Mouse (Mus musculus): ENCODE measurements at regions not wholly inside any gene's neighbourhood (a gene's known extent, or its start where the extent isn't known, plus 50 kb on each side); places are given as distances from the start of the nearest gene placed in this dataset.

GRCm38 (mm10) chr12:106173211-106173610 is 163.2 kb downstream of the Vrk1 start:
- no peak overlapping the region for H3K27ac ChIP-seq
- H3K36me3 ChIP-seq = no peaks in the 10 kb centered on the region
- 33% methylated on average over 8 of the region's 8 CpGs for WGBS
- H3K9ac ChIP-seq = no peak overlapping the region
- no peak overlapping the region for H3K4me3 ChIP-seq
- H3K4me2 ChIP-seq = no peak overlapping the region
- no peak for ATAC-seq (ENCODE audit: insufficient number of reproducible peaks, insufficient read depth, low FRiP score, low TSS enrichment, low read depth)
- H3K27me3 ChIP-seq = peaks cover 51% of the 10 kb centered on the region
- no peaks in the 10 kb centered on the region for H3K9me3 ChIP-seq
- H3K4me1 ChIP-seq = peaks cover 22% of the 10 kb centered on the region

DNA sequence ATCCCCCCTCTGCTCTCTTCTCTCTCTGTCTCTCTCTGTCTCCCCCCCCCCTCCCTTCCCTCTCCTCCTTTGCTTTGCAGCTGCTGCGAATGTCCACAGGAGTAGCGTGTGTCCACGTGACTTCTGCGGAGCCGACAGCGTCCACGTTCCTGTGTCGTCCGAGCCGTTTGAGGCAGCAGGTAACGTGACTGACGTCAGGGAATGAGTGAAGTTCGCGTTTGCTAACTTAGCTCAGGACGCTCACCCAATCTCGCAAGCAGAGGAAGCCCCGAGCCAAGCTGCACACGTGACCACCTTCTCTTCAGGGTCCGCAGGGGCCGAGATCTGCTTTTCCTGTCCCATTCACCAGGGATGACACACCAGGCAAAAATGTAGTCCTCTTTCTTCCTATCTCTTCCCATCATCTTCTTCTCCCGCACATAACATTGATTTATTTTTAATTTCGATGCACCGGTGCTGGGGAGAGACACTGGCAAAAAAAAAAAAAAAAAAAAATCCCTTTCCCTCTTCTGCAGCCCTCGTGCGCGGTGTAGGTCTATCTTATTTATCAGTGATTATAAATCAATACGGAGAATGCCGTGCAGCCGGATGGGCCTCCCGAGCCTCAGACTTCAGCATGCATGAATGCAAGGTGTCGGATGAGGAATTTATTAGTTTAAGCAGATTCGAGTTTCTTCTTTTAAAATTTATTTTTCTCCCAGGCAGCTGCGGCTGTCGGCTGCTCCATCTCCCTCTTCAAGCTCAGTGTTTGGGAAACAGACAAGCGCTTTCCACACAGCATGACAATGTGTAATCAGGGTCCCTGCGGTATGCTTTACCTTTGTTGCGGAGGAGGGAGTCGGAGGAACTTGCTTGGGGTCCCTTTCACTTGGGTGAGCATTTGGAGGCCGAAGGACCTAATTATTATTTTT is 164.3 kb downstream of the Vrk1 start:
- peak overlapping the region; percentile 88 for H3K4me2 ChIP-seq
- H3K4me1 ChIP-seq = peaks cover 22% of the 10 kb centered on the region
- under 1% methylated on average over 39 of the region's 39 CpGs for WGBS
- H3K9ac ChIP-seq = peak overlapping the region; percentile 54
- no peaks in the 10 kb centered on the region for H3K36me3 ChIP-seq
- no peaks in the 10 kb centered on the region for H3K9me3 ChIP-seq
- H3K4me3 ChIP-seq = peak overlapping the region; percentile 46
- no peak overlapping the region for H3K27ac ChIP-seq
- ATAC-seq (ENCODE audit: insufficient number of reproducible peaks, insufficient read depth, low FRiP score, low TSS enrichment, low read depth) = no peak; the same call in 1 of the 2 replicates
- peaks cover 51% of the 10 kb centered on the region for H3K27me3 ChIP-seq

- H3K36me3 ChIP-seq = no peaks in the 10 kb centered on the region
- no peak for ATAC-seq (ENCODE audit: insufficient number of reproducible peaks, insufficient read depth, low FRiP score, low TSS enrichment, low read depth)
- H3K4me3 ChIP-seq = peak overlapping the region; percentile 46
- 3% methylated on average over 27 of the region's 27 CpGs for WGBS
- peaks cover 51% of the 10 kb centered on the region for H3K27me3 ChIP-seq
- H3K4me2 ChIP-seq = peak overlapping the region; percentile 88
- no peak overlapping the region for H3K27ac ChIP-seq
- peaks cover 22% of the 10 kb centered on the region for H3K4me1 ChIP-seq
- no peak overlapping the region for H3K9ac ChIP-seq
- H3K9me3 ChIP-seq = no peaks in the 10 kb centered on the region
Observed at GRCm38 (mm10) chr12:106174981-106175700, 165.1 kb downstream of the Vrk1 start.

- no peak overlapping the region for H3K4me2 ChIP-seq
- H3K4me1 ChIP-seq = peaks cover 22% of the 10 kb centered on the region
- WGBS = 75% methylated on average over 4 of the region's 4 CpGs
- no peak overlapping the region for H3K9ac ChIP-seq
- peaks cover 40% of the 10 kb centered on the region for H3K27me3 ChIP-seq
- no peaks in the 10 kb centered on the region for H3K36me3 ChIP-seq
- no peak for ATAC-seq (ENCODE audit: insufficient number of reproducible peaks, insufficient read depth, low FRiP score, low TSS enrichment, low read depth)
- H3K9me3 ChIP-seq = no peaks in the 10 kb centered on the region
- H3K27ac ChIP-seq = no peak overlapping the region
- H3K4me3 ChIP-seq = no peak overlapping the region
Observed at GRCm38 (mm10) chr12:106177302-106177701, 167.3 kb downstream of the Vrk1 start.

GRCm38 (mm10) chr12:106177861-106178260 is 167.8 kb downstream of the Vrk1 start:
- WGBS = 75% methylated on average over 3 of the region's 3 CpGs
- no peaks in the 10 kb centered on the region for H3K36me3 ChIP-seq
- no peak overlapping the region for H3K27ac ChIP-seq
- H3K27me3 ChIP-seq = peaks cover 34% of the 10 kb centered on the region
- H3K4me1 ChIP-seq = peaks cover 22% of the 10 kb centered on the region
- H3K9me3 ChIP-seq = no peaks in the 10 kb centered on the region
- no peak overlapping the region for H3K4me2 ChIP-seq
- H3K4me3 ChIP-seq = no peak overlapping the region
- H3K9ac ChIP-seq = no peak overlapping the region
- no peak for ATAC-seq (ENCODE audit: insufficient number of reproducible peaks, insufficient read depth, low FRiP score, low TSS enrichment, low read depth)

- Histone ChIP-seq H3K9ac (no peak overlapping the region), H3K36me3 (no peaks in the 10 kb centered on the region), H3K27ac (no peak overlapping the region), H3K9me3 (no peaks in the 10 kb centered on the region), H3K4me2 (no peak overlapping the region), H3K27me3 (peaks cover 26% of the 10 kb centered on the region), H3K4me3 (no peak overlapping the region), H3K4me1 (peaks cover 19% of the 10 kb centered on the region)
- ATAC-seq (ENCODE audit: insufficient number of reproducible peaks, insufficient read depth, low FRiP score, low TSS enrichment, low read depth) = no peak
- WGBS = 89% methylated on average over 11 of the region's 11 CpGs
Observed at GRCm38 (mm10) chr12:106178688-106179205, 168.7 kb downstream of the Vrk1 start.

- no peak overlapping the region for H3K4me2 ChIP-seq
- no peaks in the 10 kb centered on the region for H3K9me3 ChIP-seq
- 41% methylated on average over 7 of the region's 7 CpGs for WGBS
Observed at GRCm38 (mm10) chr12:106182923-106183322, 172.9 kb downstream of the Vrk1 start.

DNA sequence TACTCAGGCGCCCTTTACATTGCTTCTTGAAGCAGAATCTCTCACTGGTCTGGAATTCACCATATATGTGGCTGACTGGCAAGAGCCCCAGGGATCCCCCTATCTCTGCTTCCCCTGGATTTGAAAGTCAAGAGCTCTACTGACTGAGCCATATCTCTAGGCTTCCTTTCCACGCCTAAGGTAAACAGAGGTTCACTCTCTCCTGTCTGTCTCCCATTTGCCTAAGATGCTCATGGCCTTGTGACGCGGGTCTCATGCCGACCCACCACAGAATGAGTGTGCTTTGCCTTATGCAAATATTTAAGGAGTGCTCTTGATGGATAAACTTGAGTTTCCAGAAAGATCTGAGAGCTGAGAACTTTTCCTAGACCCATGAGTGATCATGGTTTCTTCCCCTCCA is 173.9 kb downstream of the Vrk1 start:
- no peak for ATAC-seq (ENCODE audit: insufficient number of reproducible peaks, insufficient read depth, low FRiP score, low TSS enrichment, low read depth)
- no peak overlapping the region for H3K9ac ChIP-seq
- 86% methylated on average over 5 of the region's 5 CpGs for WGBS
- peaks cover 17% of the 10 kb centered on the region for H3K4me1 ChIP-seq
- H3K4me2 ChIP-seq = no peak overlapping the region
- H3K9me3 ChIP-seq = no peaks in the 10 kb centered on the region
- no peaks in the 10 kb centered on the region for H3K27me3 ChIP-seq
- no peak overlapping the region for H3K27ac ChIP-seq
- H3K36me3 ChIP-seq = no peaks in the 10 kb centered on the region
- no peak overlapping the region for H3K4me3 ChIP-seq

More at GRCm38 (mm10) chr12:106182923-106183322, 172.9 kb downstream of the Vrk1 start:
- Histone ChIP-seq H3K27me3 (no peaks in the 10 kb centered on the region), H3K4me1 (peaks cover 17% of the 10 kb centered on the region), H3K4me3 (no peak overlapping the region), H3K27ac (no peak overlapping the region), H3K9ac (no peak overlapping the region), H3K36me3 (no peaks in the 10 kb centered on the region)
- ATAC-seq (ENCODE audit: insufficient number of reproducible peaks, insufficient read depth, low FRiP score, low TSS enrichment, low read depth) = no peak

GRCm38 (mm10) chr12:106185398-106186077 is 175.5 kb downstream of the Vrk1 start:
- Histone ChIP-seq H3K27ac (no peak overlapping the region), H3K27me3 (no peaks in the 10 kb centered on the region), H3K4me1 (peaks cover 17% of the 10 kb centered on the region), H3K4me2 (no peak overlapping the region), H3K9me3 (no peaks in the 10 kb centered on the region), H3K36me3 (no peaks in the 10 kb centered on the region), H3K4me3 (no peak overlapping the region), H3K9ac (no peak overlapping the region)
- ATAC-seq (ENCODE audit: insufficient number of reproducible peaks, insufficient read depth, low FRiP score, low TSS enrichment, low read depth) = no peak
- 61% methylated on average over 18 of the region's 18 CpGs for WGBS

DNA sequence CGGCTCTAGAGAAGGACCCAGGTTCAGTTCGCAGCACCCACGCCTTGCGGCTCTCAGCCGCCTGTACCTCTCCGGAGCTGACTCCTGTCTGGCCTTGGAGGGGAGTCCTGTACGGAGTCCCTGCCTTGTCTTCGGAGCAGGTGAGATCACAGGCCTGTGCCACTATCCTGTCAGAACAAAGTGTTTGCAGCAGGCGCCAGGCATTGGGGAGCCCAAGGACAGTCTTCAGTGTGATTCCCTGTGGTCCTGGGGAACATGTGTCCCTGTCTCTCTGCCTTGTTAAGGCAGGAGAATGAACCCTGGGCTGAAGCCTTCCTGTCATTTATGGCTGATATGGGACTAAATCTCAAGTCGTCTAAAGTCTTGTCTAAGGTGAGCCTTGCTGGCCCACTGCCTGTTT is 176.5 kb downstream of the Vrk1 start:
- WGBS = 90% methylated on average over 10 of the region's 10 CpGs
- Histone ChIP-seq H3K4me1 (peaks cover 17% of the 10 kb centered on the region), H3K36me3 (no peaks in the 10 kb centered on the region), H3K9me3 (no peaks in the 10 kb centered on the region), H3K27me3 (no peaks in the 10 kb centered on the region), H3K9ac (no peak overlapping the region), H3K4me3 (no peak overlapping the region), H3K27ac (no peak overlapping the region), H3K4me2 (no peak overlapping the region)
- ATAC-seq (ENCODE audit: insufficient number of reproducible peaks, insufficient read depth, low FRiP score, low TSS enrichment, low read depth) = no peak

DNA sequence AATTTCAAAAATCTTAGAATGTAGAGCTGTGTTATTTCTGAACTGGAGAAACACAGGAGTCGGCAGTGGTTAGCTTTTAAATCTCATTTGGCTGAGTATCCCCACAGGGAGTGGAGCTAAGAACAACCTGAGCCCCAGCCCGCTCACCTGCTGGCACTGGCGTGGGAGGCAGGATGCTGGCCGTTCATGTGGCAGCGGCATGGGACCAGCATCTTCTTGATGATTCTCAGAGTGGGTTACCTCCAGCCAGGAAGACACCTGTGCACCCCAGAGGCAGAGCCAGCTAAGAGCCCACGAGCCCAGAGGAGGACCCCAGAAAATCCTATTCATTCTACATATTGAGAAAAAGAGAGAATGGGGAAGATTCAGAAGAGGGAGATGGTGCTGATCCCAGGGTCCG is 181.7 kb downstream of the Vrk1 start:
- no peaks in the 10 kb centered on the region for H3K27me3 ChIP-seq
- H3K9ac ChIP-seq = no peak overlapping the region
- H3K4me1 ChIP-seq = no peaks in the 10 kb centered on the region; the same call in 1 of the 2 replicates
- H3K27ac ChIP-seq = no peak overlapping the region
- H3K4me3 ChIP-seq = no peak overlapping the region
- 86% methylated on average over 7 of the region's 7 CpGs for WGBS
- H3K4me2 ChIP-seq = no peak overlapping the region
- ATAC-seq (ENCODE audit: insufficient number of reproducible peaks, insufficient read depth, low FRiP score, low TSS enrichment, low read depth) = no peak
- H3K9me3 ChIP-seq = 0 out of 2 replicates have a peak, but pooled peaks cover 2% of the 10 kb centered on the region
- H3K36me3 ChIP-seq = no peaks in the 10 kb centered on the region
